Mouse (Mus musculus): ENCODE data around the gene Syce3.

The Syce3 gene

GRCm38 (mm10) chr15:89424621-89425020, 14.3 kb upstream of the Syce3 start:
- in situ Hi-C loops (cut with MboI), result no loop called here

DNA sequence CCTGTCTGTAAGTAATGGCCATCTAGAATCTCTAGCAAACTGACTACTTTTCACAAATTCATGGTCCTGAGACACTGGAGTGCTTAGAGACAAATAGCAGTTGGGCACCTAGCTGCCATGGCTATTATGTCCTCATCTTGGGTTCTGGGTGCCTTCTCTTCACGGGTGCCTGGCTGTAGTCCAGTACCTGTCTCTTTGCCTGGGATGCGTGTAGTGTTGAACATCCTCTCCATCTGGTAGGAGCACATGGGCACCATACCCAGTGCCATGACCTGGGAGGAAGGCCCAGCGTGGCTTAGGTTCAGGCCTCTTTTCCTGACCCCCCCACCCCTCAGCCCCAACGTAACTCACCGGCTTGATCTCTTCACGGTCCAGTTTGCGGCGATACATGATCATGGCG, 11.6 kb upstream of the Syce3 start:
- in situ Hi-C loops (cut with MboI), result no loop called here

DNA sequence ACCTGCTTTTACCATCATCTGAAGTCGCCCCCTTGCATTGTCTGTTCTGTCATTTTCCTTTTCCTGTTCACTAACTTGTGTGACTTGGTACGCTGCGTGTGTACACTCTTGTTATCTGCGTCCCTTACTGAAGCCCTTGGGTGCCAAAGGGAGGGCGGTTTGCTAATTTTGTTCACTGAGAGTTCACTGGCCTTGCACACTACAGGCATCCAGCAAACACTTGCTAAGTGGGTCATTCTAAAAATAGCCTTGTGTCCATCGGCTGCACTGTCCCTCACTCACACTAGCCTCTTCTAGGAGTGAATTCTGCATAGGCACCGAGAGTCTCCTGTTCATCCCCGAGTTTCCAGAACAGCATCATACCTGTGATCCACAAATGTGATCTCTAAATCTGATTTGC, 5.0 kb upstream of the Syce3 start:
- in situ Hi-C loops (cut with MboI), result no loop called here

DNA sequence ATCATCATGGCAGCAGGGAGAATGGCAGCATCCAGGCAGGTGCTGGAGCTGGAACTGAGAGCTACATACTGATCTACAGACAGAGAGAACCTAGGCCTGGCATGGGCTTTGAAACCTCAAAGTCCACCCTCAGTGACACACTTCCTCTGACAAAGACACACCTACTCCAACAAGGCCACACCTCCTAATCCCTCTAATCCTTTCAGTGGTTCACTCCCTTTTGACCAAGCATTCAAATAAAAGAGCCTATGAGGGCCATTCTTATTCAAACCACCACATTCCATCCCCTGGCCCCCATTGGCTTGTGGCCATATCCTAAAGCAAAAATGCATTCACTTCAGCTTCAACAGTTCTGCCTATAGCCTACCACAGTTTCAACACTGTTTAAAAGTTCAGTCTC, 3.6 kb downstream of the Syce3 start:
- in situ Hi-C loops (cut with MboI), result no loop called here

DNA sequence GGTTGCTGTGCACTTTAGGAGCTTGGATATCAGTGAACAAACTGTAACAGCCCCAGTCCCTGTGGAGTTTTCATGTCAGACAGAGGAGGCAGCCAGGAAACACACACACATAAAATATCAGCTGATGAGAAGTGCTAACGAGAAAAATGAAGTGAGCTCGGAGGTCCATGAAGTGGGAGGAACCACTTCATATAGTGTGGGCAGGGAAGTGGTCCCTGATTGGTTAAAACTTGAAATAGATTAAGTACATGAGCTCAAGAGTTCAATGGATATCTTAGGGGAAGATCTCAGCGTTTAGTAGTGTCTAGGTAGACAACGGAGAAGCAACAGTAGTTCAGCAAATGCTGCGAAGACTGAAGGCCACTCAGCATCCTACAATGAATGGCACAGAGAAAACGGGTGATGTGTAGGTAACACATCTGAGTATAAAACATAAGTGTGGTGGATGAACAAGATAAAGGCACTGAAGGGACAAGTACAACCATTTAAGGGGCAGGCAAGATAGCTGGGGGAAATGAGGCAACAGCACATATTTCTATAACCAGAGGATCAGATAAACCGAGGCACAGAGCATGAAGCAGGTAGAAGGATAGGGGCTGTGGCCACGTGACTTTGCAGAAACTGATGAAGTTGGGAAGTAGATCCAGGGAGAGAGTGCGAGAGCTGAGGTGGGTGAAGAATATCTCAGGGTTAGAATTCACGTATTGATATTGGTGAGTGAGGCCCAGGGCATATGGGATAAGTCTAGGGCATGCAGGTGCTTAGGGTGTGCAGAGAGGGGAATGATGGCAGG, 5.3 kb downstream of the Syce3 start:
- in situ Hi-C loops (cut with MboI), result no loop called here

DNA sequence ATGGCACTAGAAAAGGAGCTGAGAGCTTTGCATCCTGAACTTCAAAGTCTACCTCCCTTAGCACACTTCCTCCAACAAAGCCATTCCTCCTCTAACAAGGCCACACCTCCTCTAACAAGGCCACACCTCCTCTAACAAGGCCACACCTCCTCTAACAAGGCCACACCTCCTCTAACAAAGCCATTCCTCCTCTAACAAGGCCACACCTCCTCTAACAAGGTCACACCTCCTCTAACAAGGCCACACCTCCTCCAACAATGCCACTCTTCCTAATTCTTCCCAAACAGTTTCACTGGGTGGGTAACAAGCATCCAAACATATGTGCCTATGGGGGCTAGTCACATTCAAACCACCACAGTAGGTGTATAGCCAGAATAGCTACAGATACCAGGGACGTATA, 7.8 kb downstream of the Syce3 start:
- in situ Hi-C loops (cut with MboI), result no loop called here

GRCm38 (mm10) chr15:89399716-89400115, 10.6 kb downstream of the Syce3 start:
- in situ Hi-C loops (cut with MboI), result no loop called here

DNA sequence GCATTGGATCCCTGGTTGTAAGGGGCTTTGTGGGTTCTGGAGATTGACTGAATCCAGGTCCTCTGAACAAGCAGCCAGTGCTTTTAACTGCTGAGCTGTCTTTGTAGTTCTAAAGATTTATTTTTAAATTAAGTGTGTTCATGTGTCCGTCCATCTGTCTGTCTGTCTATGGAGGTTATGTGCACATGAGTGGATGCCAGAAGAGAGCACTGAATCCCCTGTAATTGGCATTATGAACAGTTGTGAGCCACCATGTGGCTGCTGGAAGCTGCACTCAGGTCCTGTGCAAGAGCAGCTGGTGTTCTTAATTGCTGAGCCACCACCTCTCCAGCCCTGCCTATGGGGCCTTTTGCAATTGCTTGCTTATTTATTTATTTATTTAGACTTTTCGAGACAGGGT, 12.2 kb downstream of the Syce3 start:
- in situ Hi-C loops (cut with MboI), result no loop called here

GRCm38 (mm10) chr15:89396883-89397282, 13.4 kb downstream of the Syce3 start:
- in situ Hi-C loops (cut with MboI), result no loop called here

DNA sequence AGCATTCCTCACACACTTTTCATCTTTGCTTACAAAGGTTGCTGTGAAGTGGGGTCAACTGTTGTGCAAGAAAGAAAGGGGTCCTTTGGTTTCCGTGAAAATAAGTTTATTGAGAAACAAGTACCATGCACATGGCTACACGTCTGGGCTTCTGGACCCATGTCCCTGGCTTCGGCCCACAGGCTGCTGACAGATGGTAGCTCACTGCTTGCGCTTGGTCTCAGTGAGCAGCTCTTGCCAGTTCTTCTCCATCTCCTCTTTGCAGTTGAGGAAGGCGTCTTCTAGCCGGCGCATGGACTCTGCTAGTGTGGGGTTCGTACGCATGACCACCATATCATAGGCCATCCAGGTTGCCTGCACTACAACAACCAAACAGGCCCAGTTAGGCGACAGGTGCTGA, 20.2 kb downstream of the Syce3 start:
- in situ Hi-C loops (cut with MboI), result no loop called here

GRCm38 (mm10) chr15:89387127-89387526, 23.2 kb downstream of the Syce3 start:
- in situ Hi-C loops (cut with MboI), result no loop called here

DNA sequence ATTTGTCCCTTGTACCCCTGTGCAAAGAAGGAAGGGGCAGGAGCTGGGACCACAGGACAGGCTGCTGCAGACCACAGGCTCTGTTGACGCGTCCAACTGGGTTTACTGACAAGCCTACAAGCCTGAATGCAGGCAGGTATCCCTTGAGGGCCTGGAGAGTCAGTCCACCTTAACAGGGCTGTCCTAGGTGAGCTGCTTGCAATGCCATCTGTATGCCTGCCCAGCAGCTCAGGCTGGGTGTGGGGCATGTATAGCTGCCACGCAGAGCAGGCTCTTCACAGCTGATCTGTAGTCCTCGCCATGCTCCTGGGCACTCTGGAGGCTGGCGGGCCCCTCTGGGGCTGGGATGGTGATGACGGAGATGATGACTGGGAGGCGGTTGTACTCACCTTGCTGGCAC, 25.7 kb downstream of the Syce3 start, which contains the start of gene Klhdc7b:
TSS of gene Klhdc7b (plus strand) at position 301 of the 400 bp plus-strand sequence.
- in situ Hi-C loops (cut with MboI), result no loop called here

- in situ Hi-C loops (cut with MboI), result no loop called here
These were observed 30.9 kb downstream of the Syce3 start for GRCm38 (mm10) chr15:89379429-89379828.

- in situ Hi-C loops (cut with MboI), result no loop called here
These were observed 31.4 kb downstream of the Syce3 start, which contains the start of gene Odf3b for GRCm38 (mm10) chr15:89378831-89379401. Gene Odf3b, minus strand, starts transcription at chr15:89379282.

DNA sequence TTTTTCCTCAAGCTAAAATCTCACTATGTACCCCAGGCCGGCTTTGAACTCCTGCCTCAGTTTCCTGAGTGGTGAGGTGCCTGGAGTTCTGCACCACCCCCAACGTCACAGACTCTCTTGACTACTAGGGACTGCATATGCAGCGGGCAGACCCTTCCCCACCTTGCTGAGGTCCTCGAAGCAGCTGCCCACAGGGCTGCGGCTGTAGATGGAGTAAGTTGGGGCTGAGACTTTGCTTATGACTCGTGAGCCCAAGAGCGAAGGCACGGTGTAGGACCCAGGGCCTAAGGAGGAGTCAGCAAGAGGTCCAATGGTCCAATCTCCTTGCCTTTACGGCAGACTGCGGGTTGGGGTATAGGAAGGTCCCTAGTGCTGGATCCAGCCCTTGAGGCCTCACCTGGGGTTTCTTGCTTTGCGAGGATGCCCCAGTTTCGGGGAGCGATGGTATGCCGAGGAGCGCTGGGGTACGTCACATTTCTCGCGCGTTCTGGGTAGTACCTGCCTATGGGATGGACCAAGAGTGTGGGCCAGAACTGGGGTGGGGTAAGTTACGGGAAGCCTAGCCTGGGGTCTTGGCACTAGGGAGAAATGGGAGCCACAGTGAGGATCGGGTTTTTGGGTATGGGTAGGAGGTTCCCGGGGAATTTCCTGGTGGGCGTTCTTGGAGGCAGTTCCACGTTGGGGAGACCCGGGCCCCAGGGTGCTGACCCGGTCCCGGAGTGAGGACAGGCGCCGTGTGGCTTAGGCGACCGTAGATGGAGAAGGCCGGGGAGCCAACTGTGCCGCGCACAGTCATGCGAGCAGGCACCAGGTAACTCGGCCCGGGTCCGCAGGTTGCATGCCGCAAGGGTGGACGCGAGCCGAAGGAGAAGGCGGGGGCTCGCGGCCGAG, 32.1 kb downstream of the Syce3 start:
- in situ Hi-C loops (cut with MboI), result no loop called here

DNA sequence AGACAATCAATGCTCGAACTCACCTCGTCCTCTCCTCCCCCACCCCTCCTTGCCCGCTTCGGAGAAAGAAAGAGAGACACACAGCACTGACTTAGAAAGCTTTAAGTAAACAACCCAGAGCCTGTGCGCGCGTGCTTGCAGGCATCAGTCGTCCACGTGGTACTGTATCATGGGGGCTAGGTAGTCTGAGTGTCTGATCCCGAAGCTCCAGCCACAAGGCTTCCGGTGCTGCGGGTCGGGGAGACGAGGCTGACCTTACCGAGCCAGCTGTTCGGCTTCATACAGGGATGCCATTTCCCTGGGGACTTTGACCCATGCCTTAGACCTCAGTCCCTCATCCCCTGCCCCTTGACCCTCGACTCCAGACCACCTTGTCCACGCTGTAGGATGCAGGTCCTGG, 32.9 kb downstream of the Syce3 start:
- in situ Hi-C loops (cut with MboI), result no loop called here

- in situ Hi-C loops (cut with MboI), result no loop called here
These were observed 33.3 kb downstream of the Syce3 start, which contains the start of gene Tymp for GRCm38 (mm10) chr15:89376957-89377356. Gene Tymp, minus strand, starts transcription at chr15:89377039.

GRCm38 (mm10) chr15:89376040-89376439, 34.3 kb downstream of the Syce3 start:
- in situ Hi-C loops (cut with MboI), result no loop called here

DNA sequence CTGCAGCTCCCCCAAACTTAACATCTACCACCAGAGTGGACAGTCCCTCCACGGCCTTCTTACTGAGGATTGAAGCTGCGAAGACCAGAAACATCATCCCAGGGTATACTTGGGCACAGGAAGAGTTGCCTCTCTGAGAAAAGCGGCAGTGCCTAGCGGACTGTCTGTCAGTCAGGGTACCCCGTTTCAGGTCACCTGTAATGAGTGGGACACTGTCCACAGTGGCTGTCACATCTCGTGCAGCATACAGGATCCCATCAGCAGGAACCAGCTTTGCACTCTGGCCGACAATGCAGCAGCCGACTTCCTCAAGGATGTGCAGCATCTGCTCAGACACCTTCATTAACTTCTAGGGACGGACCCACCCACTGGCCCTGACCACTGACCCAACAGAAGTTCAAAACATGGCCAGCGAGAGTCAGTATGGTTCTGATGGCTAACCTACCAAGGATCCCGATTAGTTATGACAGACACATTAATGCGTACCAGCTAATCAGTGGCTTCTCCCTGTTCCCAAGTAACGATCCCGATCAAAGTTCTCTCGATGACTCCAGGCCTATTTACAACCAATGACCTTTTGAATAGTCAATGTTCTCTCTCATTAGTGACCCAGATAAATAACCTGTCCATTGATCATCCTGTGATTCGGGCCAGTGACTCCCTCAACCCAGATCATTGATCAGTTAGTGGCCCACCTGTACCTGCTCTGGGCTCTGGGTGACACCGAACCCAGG, 35.3 kb downstream of the Syce3 start:
- in situ Hi-C loops (cut with MboI), result no loop called here

GRCm38 (mm10) chr15:89374340-89374739, 36.0 kb downstream of the Syce3 start:
- in situ Hi-C loops (cut with MboI), result no loop called here

- in situ Hi-C loops (cut with MboI), result no loop called here
These were observed 36.5 kb downstream of the Syce3 start, which contains the start of gene Sco2 for GRCm38 (mm10) chr15:89373762-89374248. Gene Sco2, minus strand, starts transcription at chr15:89373846.
